Mouse (Mus musculus) frontal cortex, postnatal 25 days (tissue): ENCODE measurements at regions not wholly inside any gene's neighbourhood (a gene's known extent, or its start where the extent isn't known, plus 50 kb on each side); places are given as distances from the start of the nearest gene placed in this dataset.

Experiments used
- DNase-seq, 2 experiments: peaks; one replicate each; pipeline ENCODE4 v3.0.0; 2022; ENCODE audit warnings: low spot score in 2 of 2

GRCm38 (mm10) chr17:62415152-62415551, 466.0 kb downstream of the Efna5 start:
- peak in 1 of 2 experiments; percentile 4 for DNase-seq

- no peak for DNase-seq
Observed at GRCm38 (mm10) chr17:62412666-62413180, 468.4 kb downstream of the Efna5 start.

- DNase-seq = no peak
Observed at GRCm38 (mm10) chr17:62403739-62404138, 477.4 kb downstream of the Efna5 start.

- no peak for DNase-seq
Observed at GRCm38 (mm10) chr17:62393355-62394006, 487.6 kb downstream of the Efna5 start.

- DNase-seq = no peak
Observed at GRCm38 (mm10) chr17:62384053-62384452, 497.1 kb downstream of the Efna5 start.

GRCm38 (mm10) chr17:62378868-62379417, 502.2 kb downstream of the Efna5 start:
- DNase-seq = no peak

- no peak for DNase-seq
Observed at GRCm38 (mm10) chr17:62369100-62369499, 512.0 kb downstream of the Efna5 start.

GRCm38 (mm10) chr17:62367937-62368336, 513.2 kb downstream of the Efna5 start:
- DNase-seq = no peak

- no peak for DNase-seq
Observed at GRCm38 (mm10) chr17:62358323-62358722, 522.8 kb downstream of the Efna5 start.

- no peak for DNase-seq
Observed at GRCm38 (mm10) chr17:62337890-62338557, 543.1 kb downstream of the Efna5 start.

- DNase-seq = no peak
Observed at GRCm38 (mm10) chr17:62330226-62330625, 550.9 kb downstream of the Efna5 start.

- no peak for DNase-seq
Observed at GRCm38 (mm10) chr17:62326844-62327243, 554.3 kb downstream of the Efna5 start.

GRCm38 (mm10) chr17:62319033-62319432, 562.1 kb downstream of the Efna5 start:
- DNase-seq = no peak

GRCm38 (mm10) chr17:62310059-62310458, 571.1 kb downstream of the Efna5 start:
- no peak for DNase-seq

- no peak for DNase-seq
Observed at GRCm38 (mm10) chr17:62307111-62307510, 574.0 kb downstream of the Efna5 start.

- no peak for DNase-seq
Observed at GRCm38 (mm10) chr17:62306524-62306923, 574.6 kb downstream of the Efna5 start.

GRCm38 (mm10) chr17:62305140-62305539, 576.0 kb downstream of the Efna5 start:
- DNase-seq = no peak

GRCm38 (mm10) chr17:62304073-62304472, 577.0 kb downstream of the Efna5 start:
- no peak for DNase-seq

- no peak for DNase-seq
Observed at GRCm38 (mm10) chr17:62299875-62300274, 581.2 kb downstream of the Efna5 start.

- DNase-seq = no peak
Observed at GRCm38 (mm10) chr17:62297393-62298060, 583.6 kb downstream of the Efna5 start.

- no peak for DNase-seq
Observed at GRCm38 (mm10) chr17:62295412-62295811, 585.7 kb downstream of the Efna5 start.

- DNase-seq = no peak
Observed at GRCm38 (mm10) chr17:62292703-62293102, 588.4 kb downstream of the Efna5 start.
